Mouse (Mus musculus) forebrain, postnatal 0 days (tissue): ENCODE results near the gene Tmod1. TPM values are rescaled to one million over a fixed set of nuclear protein-coding genes. Genes with fewer than 3 reads are reported as not detected.

Experiments
- ATAC-seq: fragments of 200-750 bp; cut with Nextera tagmentation; 2 replicates; pipeline ENCODE4 v1.8.0; 2017; ENCODE audit warnings: mild to moderate bottlenecking, moderate library complexity
- DNase-seq: peaks from one replicate; pipeline ENCODE4 v3.0.0-alpha.2; 2015
- H3K27ac ChIP-seq: fragments of 300-500 bp; sonication (generic); 2 replicates; pipeline ENCODE4 v1.5.1; 2014; ENCODE audit warnings: low read depth, mild to moderate bottlenecking, antibody characterized with exemption, low read length, moderate library complexity, mixed read lengths
- H3K27me3 ChIP-seq: fragments of 300-500 bp; sonication (generic); 2 replicates; pipeline ENCODE4 v1.6.1; 2014; ENCODE audit warnings: mild to moderate bottlenecking, low read length, mixed read lengths; ENCODE audit not compliant: insufficient read depth
- H3K36me3 ChIP-seq: fragments of 300-500 bp; sonication (generic); 2 replicates; pipeline ENCODE4 v1.6.1; 2014; ENCODE audit warnings: mild to moderate bottlenecking, moderate library complexity; ENCODE audit not compliant: insufficient read depth
- H3K4me1 ChIP-seq: fragments of 300-500 bp; sonication (generic); 2 replicates; pipeline ENCODE4 v1.6.1; 2014; ENCODE audit warnings: antibody characterized with exemption; ENCODE audit not compliant: insufficient read depth
- H3K4me2 ChIP-seq: fragments of 300-500 bp; sonication (generic); 2 replicates; pipeline ENCODE4 v1.6.1; 2014; ENCODE audit warnings: low read depth, mild to moderate bottlenecking, moderate library complexity
- H3K4me3 ChIP-seq: fragments of 300-500 bp; sonication (generic); 2 replicates; pipeline ENCODE4 v1.5.1; 2014; ENCODE audit warnings: low read depth, low read length, mixed read lengths
- H3K9ac ChIP-seq: fragments of 300-500 bp; sonication (generic); 2 replicates; pipeline ENCODE4 v1.6.1; 2014; ENCODE audit warnings: mild to moderate bottlenecking
- H3K9me3 ChIP-seq: fragments of 300-500 bp; sonication (generic); 2 replicates; pipeline ENCODE4 v1.6.1; 2016; ENCODE audit warnings: low read length
- CTCF ChIP-seq: sonication (generic); IDR thresholded peaks from 2 replicates; pipeline ENCODE4 v1.5.1; 2016; ENCODE audit warnings: antibody characterized with exemption, control low read depth, low read depth
- whole genome bisulfite sequencing: fragments of 180-500 bp; shearing (Covaris S2); extraction: QIAGEN DNeasy Blood & Tissue Kit; methylation state at CpG from one replicate; pipeline ENCODE4 v1.1.7; 2014; 5-methylcytosine and 5-hydroxymethylcytosine counted together
- polyA plus RNA-seq: library from polyadenylated mRNA; unstranded; fragments of >200 nt; fragmentation: Nextera tagmentation; extraction: Ambion mirVana; gene quantifications from 2 replicates; pipeline ENCODE4 v1.2.1, GENCODE M21; 2015
- total RNA-seq: library from RNA; depleted of rRNA; stranded (reverse); fragments of >200 nt; gene quantifications from 2 replicates; pipeline ENCODE4 v1.2.3, GENCODE M21; 2014

The Tmod1 gene
- total and polyA plus RNA-seq, 2 experiments from 2014 or later = 1.0 to 1.8 TPM

DNA sequence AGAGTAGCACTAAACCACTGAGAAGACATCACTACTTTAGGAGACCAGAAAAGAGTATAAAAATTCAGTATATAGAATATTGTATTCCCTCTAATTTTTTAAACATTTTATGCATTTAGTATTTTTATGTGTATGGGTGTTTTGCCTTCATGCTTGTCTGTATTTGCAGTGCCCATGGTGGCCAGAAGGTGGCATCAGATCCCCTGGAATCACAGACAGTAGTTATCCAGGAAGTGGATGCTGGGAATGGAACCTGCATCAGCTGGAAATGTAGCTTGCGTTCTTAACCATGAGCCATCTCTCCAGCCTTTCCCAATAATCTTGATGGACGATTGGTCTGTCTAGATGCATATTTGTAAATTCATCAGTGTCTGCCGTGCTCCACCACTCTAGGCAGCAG is 91.5 kb downstream of the Tmod1 start:
- DNase-seq = peak; percentile 62
- no peaks in the 10 kb centered on the region for H3K4me1 ChIP-seq
- H3K36me3 ChIP-seq = peaks cover 48% of the 10 kb centered on the region
- peak; percentile 73 for TF ChIP-seq CTCF
- H3K27me3 ChIP-seq = no peaks in the 10 kb centered on the region
- no peak for ATAC-seq
- no peak overlapping the region for H3K4me2 ChIP-seq
- no peak overlapping the region for H3K9ac ChIP-seq
- H3K9me3 ChIP-seq = no peaks in the 10 kb centered on the region
- 73% methylated on average over 3 of the region's 3 CpGs for WGBS
- no peak overlapping the region for H3K4me3 ChIP-seq
- no peak overlapping the region for H3K27ac ChIP-seq

DNA sequence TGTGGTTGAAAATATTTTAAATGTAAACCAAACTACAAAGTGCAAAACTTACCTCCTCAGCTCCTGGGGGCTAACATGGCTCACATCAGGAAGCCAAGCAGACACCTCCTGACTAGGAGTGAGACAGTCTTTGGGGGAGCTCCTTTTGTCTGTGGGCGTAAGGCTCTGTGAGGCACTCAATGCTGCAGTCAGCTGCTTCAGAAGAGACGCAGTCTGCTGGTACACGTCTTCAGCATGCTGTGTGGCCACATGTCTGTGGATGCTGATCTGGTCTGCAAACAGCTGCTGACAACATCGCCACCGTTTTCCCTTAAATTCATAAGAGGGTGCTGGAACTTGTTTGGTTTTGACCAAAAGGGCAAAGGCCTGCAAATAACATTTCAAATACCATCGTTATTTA is 93.1 kb downstream of the Tmod1 start:
- WGBS = 80% methylated on average over 6 of the region's 6 CpGs
- no peak for TF ChIP-seq CTCF
- ATAC-seq = no peak

DNA sequence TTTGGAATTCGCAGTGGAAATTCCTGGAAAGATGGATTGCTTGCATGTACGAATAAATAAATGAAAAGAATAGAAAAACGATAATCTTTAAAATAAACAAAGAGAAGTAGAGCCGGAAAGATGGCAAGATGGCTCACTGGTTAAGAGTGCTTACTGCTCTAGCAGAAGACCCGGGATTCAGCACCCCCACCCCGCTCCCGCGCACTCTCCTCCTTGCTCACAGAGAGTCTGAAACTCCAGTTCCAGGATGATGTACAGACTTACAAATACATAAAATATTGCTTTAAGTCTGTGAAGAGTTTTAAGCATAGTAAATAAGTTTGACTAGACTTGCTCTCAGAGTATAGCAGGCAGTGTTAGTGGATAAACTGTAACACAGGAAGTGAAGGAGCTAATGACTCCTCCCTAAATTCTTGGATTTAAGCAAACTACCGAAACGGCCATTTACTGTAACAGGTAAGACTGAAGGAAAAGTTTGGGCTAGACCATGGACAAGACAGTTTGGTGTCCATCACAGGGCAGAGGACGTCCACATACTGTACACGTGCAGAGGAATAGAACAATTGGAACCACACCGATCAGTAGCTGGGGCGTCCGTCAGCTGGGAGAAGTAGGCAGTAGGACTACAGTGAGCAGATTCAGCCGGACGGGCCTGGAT is 99.0 kb downstream of the Tmod1 start:
- no peak for TF ChIP-seq CTCF
- H3K4me2 ChIP-seq = peak overlapping the region; percentile 73
- WGBS = 8% methylated on average over 17 of the region's 17 CpGs
- peak overlapping the region; percentile 83 for H3K4me3 ChIP-seq
- no peaks in the 10 kb centered on the region for H3K27me3 ChIP-seq
- peaks cover 14% of the 10 kb centered on the region for H3K36me3 ChIP-seq
- ATAC-seq (peak; percentile 68), DNase-seq (no peak)
- peaks cover 17% of the 10 kb centered on the region for H3K4me1 ChIP-seq
- no peaks in the 10 kb centered on the region for H3K9me3 ChIP-seq
- peak overlapping the region; percentile 95 for H3K9ac ChIP-seq
- peak overlapping the region; percentile 97 for H3K27ac ChIP-seq

More for the DNA sequence above, 93.1 kb downstream of the Tmod1 start:
- H3K4me3 ChIP-seq = no peak overlapping the region
- peaks cover 43% of the 10 kb centered on the region for H3K36me3 ChIP-seq
- no peak for DNase-seq
- H3K27me3 ChIP-seq = no peaks in the 10 kb centered on the region
- no peak overlapping the region for H3K27ac ChIP-seq
- H3K9me3 ChIP-seq = no peaks in the 10 kb centered on the region
- H3K4me1 ChIP-seq = peaks cover under 1% of the 10 kb centered on the region; the same call in 1 of the 2 replicates
- H3K4me2 ChIP-seq = no peak overlapping the region
- no peak overlapping the region for H3K9ac ChIP-seq

DNA sequence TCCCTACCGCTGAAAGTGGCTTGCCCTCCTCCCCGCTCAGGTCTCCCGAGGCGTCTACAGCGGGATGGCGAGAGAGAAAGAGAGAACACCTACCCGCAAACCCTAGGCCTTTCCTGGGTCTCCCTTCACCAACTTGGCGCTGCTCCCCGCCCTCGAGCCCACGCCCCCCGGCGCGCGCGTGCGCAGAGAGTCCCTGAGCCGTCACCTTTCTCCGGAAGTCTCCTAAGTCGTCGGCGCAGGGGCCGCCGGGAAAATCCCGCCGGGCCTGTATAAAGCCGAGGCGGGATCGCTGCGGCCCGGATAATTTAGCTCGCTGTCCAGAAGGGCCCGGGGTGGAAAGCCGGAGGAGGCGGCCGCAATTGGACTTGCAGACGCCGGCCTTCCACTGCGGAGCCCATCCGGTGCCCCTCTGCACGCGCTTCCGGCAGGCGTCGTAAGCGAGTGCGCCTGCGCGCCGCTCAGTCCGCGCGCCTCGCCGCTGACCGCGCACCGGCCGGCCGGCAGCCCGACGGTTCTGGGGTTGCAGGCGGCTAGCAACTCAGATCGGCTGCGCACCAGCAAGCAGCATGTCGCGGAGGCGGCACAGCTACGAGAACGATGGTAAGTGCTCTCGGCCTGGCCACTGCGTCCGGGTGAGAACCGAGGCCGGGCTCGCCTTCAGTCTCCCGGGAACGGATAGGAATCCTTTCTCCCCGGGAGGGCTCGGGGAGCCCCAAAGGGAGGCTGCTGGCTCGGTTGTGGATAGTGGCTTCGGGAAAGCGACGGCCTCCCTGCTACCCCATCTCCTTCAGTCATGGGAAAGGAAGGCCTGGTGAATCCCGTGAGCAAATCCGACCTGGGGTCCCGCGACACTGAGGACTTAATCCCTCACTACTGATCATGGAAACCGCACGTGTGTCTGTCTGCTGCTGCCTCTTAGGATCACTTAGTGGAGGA is 99.8 kb downstream of the Tmod1 start, which contains the start of the genes Ncbp1 and Tstd2:
Gene Ncbp1, plus strand, starts transcription at position 327 of the 936 bp plus-strand sequence.
Gene Tstd2, minus strand, starts transcription at position 408 of the 936 bp plus-strand sequence.
- Histone ChIP-seq H3K27me3 (no peaks in the 10 kb centered on the region), H3K4me3 (peak within 1 kb of the TSS; percentile 83), H3K4me2 (peak within 1 kb of the TSS; percentile 73), H3K9me3 (no peaks in the 10 kb centered on the region), H3K27ac (peak within 1 kb of the TSS; percentile 97), H3K4me1 (peaks cover 17% of the 10 kb centered on the region), H3K36me3 (peaks cover 7% of the 10 kb centered on the region), H3K9ac (peak within 1 kb of the TSS; percentile 95)
- under 1% methylated on average over 87 of the region's 90 CpGs for WGBS
- DNase-seq (peak; percentile 97), ATAC-seq (peak; percentile 92)
- TF ChIP-seq CTCF = no peak

DNA sequence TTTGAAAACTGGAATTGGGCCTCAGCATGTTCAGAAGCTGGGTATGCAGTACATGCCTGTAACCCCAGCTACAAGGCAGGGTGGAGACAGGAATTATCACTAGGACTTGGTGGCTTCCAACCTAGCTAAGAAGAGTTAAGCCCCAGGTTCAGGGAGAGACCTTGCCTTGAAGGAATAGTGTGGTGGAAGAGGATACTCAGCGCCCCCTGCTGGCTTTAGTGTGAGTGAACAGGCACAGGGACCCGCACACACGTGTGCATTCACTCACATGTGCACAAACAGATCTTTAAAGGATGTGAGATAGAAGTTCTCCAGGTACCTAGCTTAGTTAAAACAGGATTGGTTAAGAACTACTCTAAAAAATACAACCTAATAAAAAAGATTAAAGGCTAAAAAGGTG is 105.6 kb downstream of the Tmod1 start:
- Histone ChIP-seq H3K9ac (no peak overlapping the region), H3K4me3 (no peak overlapping the region), H3K27me3 (no peaks in the 10 kb centered on the region), H3K4me2 (no peak overlapping the region), H3K36me3 (peaks cover 29% of the 10 kb centered on the region), H3K9me3 (no peaks in the 10 kb centered on the region), H3K4me1 (peaks cover 8% of the 10 kb centered on the region; the same call in 1 of the 2 replicates), H3K27ac (no peak overlapping the region)
- DNase-seq = no peak
- peak; percentile 47 for TF ChIP-seq CTCF
- 72% methylated on average over 3 of the region's 3 CpGs for WGBS
- no peak for ATAC-seq

DNA sequence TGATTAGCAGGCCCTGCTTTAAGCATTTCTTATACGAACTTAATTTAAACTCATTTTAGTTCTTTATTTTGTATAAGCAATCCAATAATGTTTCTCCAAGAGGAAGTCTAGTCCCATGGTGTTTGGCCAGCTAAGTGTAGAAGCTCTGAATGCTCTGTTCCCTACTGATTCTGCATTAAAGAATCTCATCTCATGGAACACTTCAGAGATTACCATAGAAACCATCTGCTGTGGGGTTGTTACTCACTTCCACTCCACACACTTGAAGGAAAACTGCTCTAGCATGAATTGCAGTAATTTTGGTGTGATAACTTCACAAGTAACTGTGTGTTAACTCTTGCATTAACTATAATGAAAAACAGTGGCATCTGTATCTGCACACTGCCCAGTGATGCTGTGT is 108.1 kb downstream of the Tmod1 start:
- Histone ChIP-seq H3K4me2 (no peak overlapping the region), H3K27me3 (no peaks in the 10 kb centered on the region), H3K4me3 (no peak overlapping the region), H3K9me3 (no peaks in the 10 kb centered on the region), H3K9ac (no peak overlapping the region), H3K36me3 (peaks cover 47% of the 10 kb centered on the region), H3K4me1 (no peaks in the 10 kb centered on the region), H3K27ac (no peak overlapping the region)
- WGBS = 91% methylated on average over 1 of the region's 1 CpGs
- DNase-seq = no peak
- no peak for TF ChIP-seq CTCF
- ATAC-seq = no peak
